Mouse (Mus musculus): ENCODE measurements around the gene Mtpn.

Gene Mtpn

GRCm38 (mm10) chr6:35539304-35540009 lies at the start of gene Mtpn:
TSS of gene Mtpn (minus strand) at chr6:35539888.
- peak; percentile 100 for DNase-seq (ENCODE audit: low read depth, low spot score)

GRCm38 (mm10) chr6:35568731-35569130 lies 29.0 kb upstream of the Mtpn start:
- DNase-seq (ENCODE audit: low read depth, low spot score), result no peak

GRCm38 (mm10) chr6:35567755-35568154 lies 28.1 kb upstream of the Mtpn start:
- DNase-seq (ENCODE audit: low read depth, low spot score), result peak; percentile 85

GRCm38 (mm10) chr6:35559950-35560349 lies 20.3 kb upstream of the Mtpn start:
- no peak for DNase-seq (ENCODE audit: low read depth, low spot score)

GRCm38 (mm10) chr6:35544352-35544751 lies 4.7 kb upstream of the Mtpn start:
- no peak for DNase-seq (ENCODE audit: low read depth, low spot score)

- DNase-seq (ENCODE audit: low read depth, low spot score), result peak; percentile 88
These were observed 3.1 kb upstream of the Mtpn start for GRCm38 (mm10) chr6:35542656-35543400.

GRCm38 (mm10) chr6:35540377-35540776 lies 689 bp upstream of the Mtpn start:
- DNase-seq (ENCODE audit: low read depth, low spot score), result no peak

- peak; percentile 31 for DNase-seq (ENCODE audit: low read depth, low spot score)
These were observed 858 bp downstream of the Mtpn start for GRCm38 (mm10) chr6:35538757-35539303.

- no peak for DNase-seq (ENCODE audit: low read depth, low spot score)
These were observed 3.7 kb downstream of the Mtpn start for GRCm38 (mm10) chr6:35536021-35536420.

- no peak for DNase-seq (ENCODE audit: low read depth, low spot score)
These were observed 26.3 kb downstream of the Mtpn start for GRCm38 (mm10) chr6:35513362-35513761.

- no peak for DNase-seq (ENCODE audit: low read depth, low spot score)
These were observed 34.9 kb downstream of the Mtpn start for GRCm38 (mm10) chr6:35504781-35505180.

- DNase-seq (ENCODE audit: low read depth, low spot score), result peak; percentile 85
These were observed 36.8 kb downstream of the Mtpn start for GRCm38 (mm10) chr6:35502904-35503303.

GRCm38 (mm10) chr6:35499978-35500667 lies 39.6 kb downstream of the Mtpn start:
- DNase-seq (ENCODE audit: low read depth, low spot score), result no peak

- no peak for DNase-seq (ENCODE audit: low read depth, low spot score)
These were observed 42.3 kb downstream of the Mtpn start for GRCm38 (mm10) chr6:35497406-35497805.

GRCm38 (mm10) chr6:35493851-35494250 lies 45.8 kb downstream of the Mtpn start:
- DNase-seq (ENCODE audit: low read depth, low spot score), result no peak

GRCm38 (mm10) chr6:35479651-35480335 lies 59.9 kb downstream of the Mtpn start:
- no peak for DNase-seq (ENCODE audit: low read depth, low spot score)

GRCm38 (mm10) chr6:35476830-35477229 lies 62.9 kb downstream of the Mtpn start:
- no peak for DNase-seq (ENCODE audit: low read depth, low spot score)

- DNase-seq (ENCODE audit: low read depth, low spot score), result no peak
These were observed 76.0 kb downstream of the Mtpn start for GRCm38 (mm10) chr6:35463450-35464395.

- peak; percentile 12 for DNase-seq (ENCODE audit: low read depth, low spot score)
These were observed 77.2 kb downstream of the Mtpn start for GRCm38 (mm10) chr6:35462484-35462883.

Data from 3T3-L1 (cell line).